Mouse (Mus musculus) kidney, postnatal 0 days (tissue): Measurements from ENCODE around the gene Zmiz1. TPM values are rescaled to one million over a fixed set of nuclear protein-coding genes. Genes with fewer than 3 reads are reported as not detected.

Experiments
- ATAC-seq: fragments of 200-750 bp; cut with Nextera tagmentation; replicated peaks from 2 replicates; pipeline ENCODE4 v1.8.0; 2017; ENCODE audit warnings: low read depth, moderate number of reproducible peaks, moderate TSS enrichment, moderate library complexity; ENCODE audit not compliant: low FRiP score
- DNase-seq: peaks from one replicate; pipeline ENCODE4 v3.0.0-alpha.2; 2016; ENCODE audit warnings: low spot score
- H3K27ac ChIP-seq: fragments of 300-500 bp; sonication (generic); 2 replicates; pipeline ENCODE4 v1.5.1; 2014; ENCODE audit warnings: mild to moderate bottlenecking
- H3K27me3 ChIP-seq: fragments of 300-500 bp; sonication (generic); 2 replicates; pipeline ENCODE4 v1.6.1; 2014; ENCODE audit warnings: low read length, mixed read lengths; ENCODE audit not compliant: insufficient read depth
- H3K36me3 ChIP-seq: fragments of 300-500 bp; sonication (generic); 2 replicates; pipeline ENCODE4 v1.6.1; 2014; ENCODE audit warnings: low read length, mixed read lengths; ENCODE audit not compliant: insufficient read depth
- H3K4me1 ChIP-seq: fragments of 300-500 bp; sonication (generic); replicated peaks from 2 replicates; pipeline ENCODE4 v1.6.1; 2014; ENCODE audit warnings: antibody characterized with exemption, low read length, mixed read lengths; ENCODE audit not compliant: insufficient read depth
- H3K4me2 ChIP-seq: fragments of 300-500 bp; sonication (generic); 2 replicates; pipeline ENCODE4 v1.6.1; 2014; ENCODE audit warnings: mild to moderate bottlenecking, low read length, moderate library complexity, mixed read lengths
- H3K4me3 ChIP-seq: fragments of 300-500 bp; sonication (generic); replicated peaks from 2 replicates; pipeline ENCODE4 v1.5.1; 2014; ENCODE audit warnings: low read depth, low read length
- H3K9ac ChIP-seq: fragments of 300-500 bp; sonication (generic); 2 replicates; pipeline ENCODE4 v1.6.1; 2014; ENCODE audit warnings: low read depth, low read length
- H3K9me3 ChIP-seq: fragments of 300-500 bp; sonication (generic); replicated peaks from 2 replicates; pipeline ENCODE4 v1.6.1; 2016; ENCODE audit warnings: low read length, inconsistent platforms, mixed read lengths
- CTCF ChIP-seq: IDR thresholded peaks from 2 replicates; pipeline ENCODE4 v1.5.1; 2016; ENCODE audit warnings: antibody characterized with exemption, low read depth, mild to moderate bottlenecking, moderate library complexity
- WGBS: fragments of 180-500 bp; shearing (Covaris S2); extraction: QIAGEN DNeasy Blood & Tissue Kit; methylation state at CpG from one replicate; pipeline ENCODE4 v1.1.7; 2014; 5-methylcytosine and 5-hydroxymethylcytosine counted together
- polyA plus RNA-seq: library from polyadenylated mRNA; unstranded; fragments of >200 nt; fragmentation: Nextera tagmentation; extraction: Ambion mirVana; gene quantifications from 2 replicates; pipeline ENCODE4 v1.2.1, GENCODE M21; 2015

Gene Zmiz1
- polyA plus RNA-seq, 1 experiment from 2014 or later = 25.0 TPM

DNA sequence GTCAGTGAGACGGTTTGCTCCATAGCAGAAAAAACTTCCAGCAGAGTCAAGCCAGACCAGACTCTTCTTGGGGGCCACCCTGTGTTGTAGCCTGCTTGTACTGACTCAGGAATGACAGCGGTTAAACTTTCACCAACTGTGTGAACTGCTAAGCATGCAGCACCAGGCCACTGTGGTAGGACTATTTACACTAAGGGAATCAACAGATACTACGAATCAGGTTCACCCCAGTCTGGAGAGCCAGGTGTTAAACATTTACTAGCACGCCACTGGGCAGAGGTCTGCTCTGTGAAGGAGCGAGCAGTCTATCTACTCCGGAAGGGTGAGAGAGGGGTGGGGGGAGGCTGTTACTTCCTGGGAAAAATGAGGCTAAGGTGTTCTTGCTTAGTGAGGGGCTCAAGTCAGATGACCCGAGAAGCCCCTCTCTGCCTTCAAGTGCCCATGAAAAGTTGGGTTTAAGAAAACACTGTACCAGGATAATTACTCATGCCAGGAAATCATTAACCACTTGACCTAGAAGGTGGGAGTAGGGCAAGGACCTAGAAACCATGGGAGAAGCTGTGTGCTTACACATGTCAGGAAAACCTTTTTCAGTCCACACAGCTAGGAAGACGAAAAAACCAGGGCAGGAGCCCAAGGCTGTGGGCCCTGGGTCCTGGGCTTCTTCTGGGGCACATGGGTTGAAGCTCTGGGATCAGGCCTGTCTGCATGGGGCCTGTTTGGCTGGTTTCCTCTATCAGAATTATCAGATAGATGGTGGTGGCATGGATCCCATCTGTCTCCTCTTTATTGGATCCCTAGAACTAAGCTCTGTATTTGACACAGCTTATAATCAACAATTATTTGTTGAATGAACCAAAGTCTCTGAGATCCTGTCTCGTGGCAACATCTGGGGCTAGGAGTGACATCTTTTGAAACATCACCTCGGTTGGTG is 7.0 kb upstream of the Zmiz1 start:
- H3K4me3 ChIP-seq = no peak overlapping the region
- TF ChIP-seq CTCF = no peak
- ATAC-seq (peak; percentile 90), DNase-seq (peak; percentile 82)
- WGBS = 33% methylated on average over 10 of the region's 10 CpGs
- H3K4me1 ChIP-seq = peaks cover 17% of the 10 kb centered on the region
- H3K4me2 ChIP-seq = no peak overlapping the region
- no peaks in the 10 kb centered on the region for H3K36me3 ChIP-seq
- no peak overlapping the region for H3K9ac ChIP-seq
- no peaks in the 10 kb centered on the region for H3K9me3 ChIP-seq
- H3K27ac ChIP-seq = peak overlapping the region; percentile 83
- H3K27me3 ChIP-seq = no peaks in the 10 kb centered on the region

DNA sequence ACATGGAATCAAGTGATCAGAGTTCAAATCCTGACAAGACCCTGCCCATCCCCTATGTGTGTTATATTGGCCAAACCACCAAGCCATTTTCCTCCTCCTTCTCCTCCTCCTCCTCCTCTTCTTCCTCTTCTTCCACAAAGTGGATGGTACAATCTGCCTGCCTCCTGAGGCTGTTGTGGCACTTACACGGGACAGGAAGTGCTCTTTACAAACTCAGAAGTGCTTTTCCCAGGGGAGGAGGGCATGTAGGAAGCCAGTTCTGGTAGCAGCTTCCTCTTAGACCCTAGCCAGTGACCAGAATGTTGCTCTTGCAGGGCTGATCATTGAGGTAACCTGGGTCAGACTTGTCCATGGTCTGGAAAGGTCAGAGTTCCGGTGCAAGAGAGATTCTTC is 6.4 kb upstream of the Zmiz1 start:
- H3K4me1 ChIP-seq = peaks cover 17% of the 10 kb centered on the region
- no peaks in the 10 kb centered on the region for H3K9me3 ChIP-seq
- ATAC-seq (no peak), DNase-seq (no peak)
- H3K9ac ChIP-seq = no peak overlapping the region
- H3K4me2 ChIP-seq = no peak overlapping the region
- no peaks in the 10 kb centered on the region for H3K27me3 ChIP-seq
- peak overlapping the region; percentile 83 for H3K27ac ChIP-seq
- WGBS = 33% methylated on average over 2 of the region's 2 CpGs
- no peak overlapping the region for H3K4me3 ChIP-seq
- no peaks in the 10 kb centered on the region for H3K36me3 ChIP-seq
- TF ChIP-seq CTCF = no peak

DNA sequence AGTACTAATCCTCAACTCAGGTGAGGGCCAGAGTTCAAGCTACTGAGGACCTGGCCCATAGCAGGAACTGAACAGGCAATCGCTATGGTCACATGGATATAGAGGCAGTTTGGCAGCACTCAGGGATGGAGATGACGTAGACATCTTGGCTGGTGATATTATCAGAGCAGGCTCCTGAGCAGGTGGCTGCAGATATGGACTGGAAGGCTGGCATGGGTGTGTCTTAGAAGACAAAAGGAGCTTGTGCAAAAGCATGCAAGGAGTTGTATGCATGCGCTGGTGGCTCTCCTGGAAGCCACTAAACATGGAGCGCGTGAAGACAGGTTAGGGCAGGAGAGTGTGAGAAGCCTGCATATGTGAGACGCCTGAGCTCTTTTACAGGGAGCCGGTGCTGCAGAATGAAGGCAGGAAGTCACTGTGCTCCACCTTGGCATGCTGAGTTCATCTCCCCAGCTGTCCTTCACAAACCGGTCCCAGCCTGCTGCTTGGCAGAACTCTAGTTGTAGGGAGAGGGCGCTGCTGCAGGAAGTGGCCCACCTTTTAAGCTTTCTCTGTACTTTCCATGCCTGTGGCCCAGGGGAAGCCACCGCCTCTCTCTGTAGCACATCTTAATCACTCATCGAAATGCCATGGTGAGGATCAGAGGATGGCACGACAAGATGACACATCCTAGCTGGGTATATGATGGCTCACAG is 4.8 kb upstream of the Zmiz1 start:
- Histone ChIP-seq H3K4me2 (no peak overlapping the region), H3K4me3 (no peak overlapping the region), H3K36me3 (no peaks in the 10 kb centered on the region), H3K27ac (peak overlapping the region; percentile 13; the same call in 1 of the 2 replicates), H3K9me3 (no peaks in the 10 kb centered on the region), H3K9ac (no peak overlapping the region), H3K4me1 (peaks cover 21% of the 10 kb centered on the region), H3K27me3 (no peaks in the 10 kb centered on the region)
- peak; percentile 26; the same call in 1 of the 2 replicates for TF ChIP-seq CTCF
- ATAC-seq (no peak), DNase-seq (no peak)
- 72% methylated on average over 12 of the region's 12 CpGs for WGBS

GRCm38 (mm10) chr14:25456666-25457433 is 2.1 kb upstream of the Zmiz1 start:
- peak overlapping the region; percentile 76 for H3K4me3 ChIP-seq
- H3K9ac ChIP-seq = peak overlapping the region; percentile 95
- ATAC-seq (no peak), DNase-seq (peak; percentile 75)
- peak overlapping the region; percentile 100 for H3K27ac ChIP-seq
- no peaks in the 10 kb centered on the region for H3K36me3 ChIP-seq
- TF ChIP-seq CTCF = peak; percentile 41; the same call in 1 of the 2 replicates
- no peaks in the 10 kb centered on the region for H3K9me3 ChIP-seq
- H3K4me1 ChIP-seq = peaks cover 24% of the 10 kb centered on the region
- 2% methylated on average over 17 of the region's 17 CpGs for WGBS
- no peaks in the 10 kb centered on the region for H3K27me3 ChIP-seq
- H3K4me2 ChIP-seq = peak overlapping the region; percentile 93

DNA sequence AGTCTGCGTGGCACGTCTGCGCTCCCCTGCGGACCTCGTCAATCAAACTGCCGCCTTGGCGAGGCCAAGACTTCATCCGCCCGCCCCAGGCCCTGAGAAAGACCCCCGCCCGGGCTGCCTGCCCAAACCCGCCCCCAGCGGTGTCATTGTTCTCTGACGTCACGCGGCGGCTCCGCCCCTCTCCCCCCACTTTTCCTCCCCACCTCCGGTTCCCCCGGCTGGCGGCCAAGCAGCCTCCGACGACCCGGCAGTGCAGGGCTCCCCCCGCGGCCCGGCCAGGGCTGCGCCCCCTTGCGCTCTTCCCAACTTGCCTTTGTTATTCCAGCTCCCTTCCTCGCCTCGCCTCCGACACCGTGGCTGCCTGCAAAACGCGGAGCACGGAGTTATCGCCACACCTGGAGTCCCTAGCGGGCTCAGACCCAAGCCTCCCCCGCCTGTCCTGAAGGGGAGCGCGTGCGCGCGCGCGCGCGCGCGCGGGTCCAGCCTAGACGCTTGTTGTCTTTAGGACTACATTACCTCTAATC is 1.5 kb upstream of the Zmiz1 start:
- WGBS = 3% methylated on average over 51 of the region's 52 CpGs
- no peaks in the 10 kb centered on the region for H3K9me3 ChIP-seq
- DNase-seq (peak; percentile 99), ATAC-seq (peak; percentile 75)
- peak; percentile 78 for TF ChIP-seq CTCF
- peak overlapping the region; percentile 93 for H3K4me2 ChIP-seq
- peaks cover 25% of the 10 kb centered on the region for H3K4me1 ChIP-seq
- H3K9ac ChIP-seq = peak overlapping the region; percentile 95
- H3K36me3 ChIP-seq = no peaks in the 10 kb centered on the region
- peak overlapping the region; percentile 100 for H3K27ac ChIP-seq
- H3K4me3 ChIP-seq = peak overlapping the region; percentile 76
- H3K27me3 ChIP-seq = no peaks in the 10 kb centered on the region
